Mouse (Mus musculus): ENCODE measurements around the gene Rpl15. TPM values are rescaled to one million over a fixed set of nuclear protein-coding genes. Genes with fewer than 3 reads are reported as not detected.

Rpl15 gene
- polyA plus RNA-seq, 1 experiment = 1,178 TPM

- Histone ChIP-seq H3K4me3 (ENCODE audit: low read depth, low read length) (no peak overlapping the region), H3K9ac (ENCODE audit: low read depth, poor library complexity, severe bottlenecking) (no peak overlapping the region), H3K27ac (ENCODE audit: insufficient read depth, low read length) (no peak overlapping the region), H3K4me1 (ENCODE audit: control insufficient read depth, insufficient read depth, low read length) (no peaks in the 10 kb centered on the region), H3K9me3 (replicated peaks; ENCODE audit: control insufficient read depth, insufficient read depth, low read length, poor library complexity, severe bottlenecking) (no peaks in the 10 kb centered on the region), H3K36me3 (ENCODE audit: control insufficient read depth, insufficient read depth, low read length, poor library complexity, severe bottlenecking) (no peaks in the 10 kb centered on the region; the same call in 1 of the 2 replicates), H3K27me3 (ENCODE audit: control insufficient read depth, insufficient read depth, low read length, poor library complexity, severe bottlenecking) (no peaks in the 10 kb centered on the region)
- TF ChIP-seq CTCF (IDR thresholded peaks at IDR 0.05; ENCODE audit: low read depth, low read length) (no peak), EP300 (IDR thresholded peaks at IDR 0.05; ENCODE audit: insufficient read depth, low read depth, low read length) (no peak), POLR2A (IDR thresholded peaks at IDR 0.05; ENCODE audit: insufficient read depth, low read length) (no peak)
Measured at GRCm38 (mm10) chr14:18287391-18287790, 16.2 kb upstream of the Rpl15 start.

- no peak for TF ChIP-seq POLR2A (IDR thresholded peaks at IDR 0.05; ENCODE audit: insufficient read depth, low read length)
- TF ChIP-seq CTCF (IDR thresholded peaks at IDR 0.05; ENCODE audit: low read depth, low read length) = no peak
- TF ChIP-seq EP300 (IDR thresholded peaks at IDR 0.05; ENCODE audit: insufficient read depth, low read depth, low read length) = no peak
- no peak overlapping the region for H3K9ac ChIP-seq (ENCODE audit: low read depth, poor library complexity, severe bottlenecking)
Measured at GRCm38 (mm10) chr14:18286441-18286840, 15.2 kb upstream of the Rpl15 start.

GRCm38 (mm10) chr14:18285476-18285875 is 14.3 kb upstream of the Rpl15 start:
- H3K4me3 ChIP-seq (ENCODE audit: low read depth, low read length) = no peak overlapping the region
- no peaks in the 10 kb centered on the region; the same call in 1 of the 2 replicates for H3K36me3 ChIP-seq (ENCODE audit: control insufficient read depth, insufficient read depth, low read length, poor library complexity, severe bottlenecking)
- no peak for TF ChIP-seq EP300 (IDR thresholded peaks at IDR 0.05; ENCODE audit: insufficient read depth, low read depth, low read length)
- no peak for TF ChIP-seq POLR2A (IDR thresholded peaks at IDR 0.05; ENCODE audit: insufficient read depth, low read length)
- TF ChIP-seq CTCF (IDR thresholded peaks at IDR 0.05; ENCODE audit: low read depth, low read length) = no peak
- no peak overlapping the region for H3K27ac ChIP-seq (ENCODE audit: insufficient read depth, low read length)
- no peak overlapping the region for H3K9ac ChIP-seq (ENCODE audit: low read depth, poor library complexity, severe bottlenecking)
- no peaks in the 10 kb centered on the region for H3K4me1 ChIP-seq (ENCODE audit: control insufficient read depth, insufficient read depth, low read length)
- no peaks in the 10 kb centered on the region for H3K9me3 ChIP-seq (replicated peaks; ENCODE audit: control insufficient read depth, insufficient read depth, low read length, poor library complexity, severe bottlenecking)
- no peaks in the 10 kb centered on the region for H3K27me3 ChIP-seq (ENCODE audit: control insufficient read depth, insufficient read depth, low read length, poor library complexity, severe bottlenecking)

More at GRCm38 (mm10) chr14:18286441-18286840, 15.2 kb upstream of the Rpl15 start:
- no peaks in the 10 kb centered on the region; the same call in 1 of the 2 replicates for H3K36me3 ChIP-seq (ENCODE audit: control insufficient read depth, insufficient read depth, low read length, poor library complexity, severe bottlenecking)
- no peaks in the 10 kb centered on the region for H3K4me1 ChIP-seq (ENCODE audit: control insufficient read depth, insufficient read depth, low read length)
- no peaks in the 10 kb centered on the region for H3K27me3 ChIP-seq (ENCODE audit: control insufficient read depth, insufficient read depth, low read length, poor library complexity, severe bottlenecking)
- no peaks in the 10 kb centered on the region for H3K9me3 ChIP-seq (replicated peaks; ENCODE audit: control insufficient read depth, insufficient read depth, low read length, poor library complexity, severe bottlenecking)
- H3K27ac ChIP-seq (ENCODE audit: insufficient read depth, low read length) = no peak overlapping the region
- H3K4me3 ChIP-seq (ENCODE audit: low read depth, low read length) = no peak overlapping the region

- H3K27ac ChIP-seq (ENCODE audit: insufficient read depth, low read length) = no peak overlapping the region
- H3K27me3 ChIP-seq (ENCODE audit: control insufficient read depth, insufficient read depth, low read length, poor library complexity, severe bottlenecking) = no peaks in the 10 kb centered on the region
- peaks cover 2% of the 10 kb centered on the region; the same call in 1 of the 2 replicates for H3K36me3 ChIP-seq (ENCODE audit: control insufficient read depth, insufficient read depth, low read length, poor library complexity, severe bottlenecking)
- no peak overlapping the region for H3K4me3 ChIP-seq (ENCODE audit: low read depth, low read length)
- no peaks in the 10 kb centered on the region for H3K9me3 ChIP-seq (replicated peaks; ENCODE audit: control insufficient read depth, insufficient read depth, low read length, poor library complexity, severe bottlenecking)
- no peaks in the 10 kb centered on the region for H3K4me1 ChIP-seq (ENCODE audit: control insufficient read depth, insufficient read depth, low read length)
- no peak for TF ChIP-seq POLR2A (IDR thresholded peaks at IDR 0.05; ENCODE audit: insufficient read depth, low read length)
- no peak for TF ChIP-seq CTCF (IDR thresholded peaks at IDR 0.05; ENCODE audit: low read depth, low read length)
- H3K9ac ChIP-seq (ENCODE audit: low read depth, poor library complexity, severe bottlenecking) = no peak overlapping the region
Measured at GRCm38 (mm10) chr14:18284581-18284980, 13.4 kb upstream of the Rpl15 start.

GRCm38 (mm10) chr14:18280375-18280774 is 9.2 kb upstream of the Rpl15 start:
- TF ChIP-seq POLR2A (IDR thresholded peaks at IDR 0.05; ENCODE audit: insufficient read depth, low read length) = no peak
- no peak for TF ChIP-seq EP300 (IDR thresholded peaks at IDR 0.05; ENCODE audit: insufficient read depth, low read depth, low read length)
- TF ChIP-seq CTCF (IDR thresholded peaks at IDR 0.05; ENCODE audit: low read depth, low read length) = no peak
- Histone ChIP-seq H3K27ac (ENCODE audit: insufficient read depth, low read length) (no peak overlapping the region), H3K27me3 (ENCODE audit: control insufficient read depth, insufficient read depth, low read length, poor library complexity, severe bottlenecking) (no peaks in the 10 kb centered on the region), H3K4me3 (ENCODE audit: low read depth, low read length) (no peak overlapping the region), H3K4me1 (ENCODE audit: control insufficient read depth, insufficient read depth, low read length) (no peaks in the 10 kb centered on the region), H3K9ac (ENCODE audit: low read depth, poor library complexity, severe bottlenecking) (no peak overlapping the region), H3K36me3 (ENCODE audit: control insufficient read depth, insufficient read depth, low read length, poor library complexity, severe bottlenecking) (peaks cover 13% of the 10 kb centered on the region; the same call in 1 of the 2 replicates), H3K9me3 (replicated peaks; ENCODE audit: control insufficient read depth, insufficient read depth, low read length, poor library complexity, severe bottlenecking) (no peaks in the 10 kb centered on the region)

- no peaks in the 10 kb centered on the region for H3K27me3 ChIP-seq (ENCODE audit: control insufficient read depth, insufficient read depth, low read length, poor library complexity, severe bottlenecking)
- TF ChIP-seq POLR2A (IDR thresholded peaks at IDR 0.05; ENCODE audit: insufficient read depth, low read length) (no peak), CTCF (IDR thresholded peaks at IDR 0.05; ENCODE audit: low read depth, low read length) (no peak), EP300 (IDR thresholded peaks at IDR 0.05; ENCODE audit: insufficient read depth, low read depth, low read length) (no peak)
- H3K9me3 ChIP-seq (replicated peaks; ENCODE audit: control insufficient read depth, insufficient read depth, low read length, poor library complexity, severe bottlenecking) = no peaks in the 10 kb centered on the region
- no peak overlapping the region for H3K9ac ChIP-seq (ENCODE audit: low read depth, poor library complexity, severe bottlenecking)
- H3K4me1 ChIP-seq (ENCODE audit: control insufficient read depth, insufficient read depth, low read length) = peaks cover 1% of the 10 kb centered on the region
- H3K36me3 ChIP-seq (ENCODE audit: control insufficient read depth, insufficient read depth, low read length, poor library complexity, severe bottlenecking) = peaks cover 18% of the 10 kb centered on the region
- no peak overlapping the region for H3K27ac ChIP-seq (ENCODE audit: insufficient read depth, low read length)
- no peak overlapping the region for H3K4me3 ChIP-seq (ENCODE audit: low read depth, low read length)
Measured at GRCm38 (mm10) chr14:18274526-18274925, 3.3 kb upstream of the Rpl15 start.

Data from ES-Bruce4 (cell line).